Mouse (Mus musculus) induced T-regulatory cell, adult 2 months (primary cell): Measurements from ENCODE around the gene Naa35.
A peak's percentile ranks its signal among the peaks of the same experiment; 100 is the strongest.

Experiments used
- DNase-seq: peaks from one replicate; pipeline ENCODE4 v3.0.0-alpha.2; 2012; ENCODE audit warnings: low read depth

Naa35 gene

GRCm38 (mm10) chr13:59639368-59640177 is 54.5 kb downstream of the Naa35 start:
- no peak for DNase-seq

GRCm38 (mm10) chr13:59640178-59640440 is 55.0 kb downstream of the Naa35 start:
- no peak for DNase-seq

GRCm38 (mm10) chr13:59642818-59643217 is 57.8 kb downstream of the Naa35 start:
- no peak for DNase-seq

- DNase-seq: no peak
Measured at GRCm38 (mm10) chr13:59645491-59645890, 60.4 kb downstream of the Naa35 start.

GRCm38 (mm10) chr13:59646674-59647244 is 61.7 kb downstream of the Naa35 start:
- DNase-seq: no peak

GRCm38 (mm10) chr13:59647484-59647883 is 62.4 kb downstream of the Naa35 start:
- DNase-seq: no peak

GRCm38 (mm10) chr13:59648598-59648997 is 63.5 kb downstream of the Naa35 start:
- DNase-seq: no peak

- DNase-seq: no peak
Measured at GRCm38 (mm10) chr13:59649781-59650180, 64.7 kb downstream of the Naa35 start.

- DNase-seq: no peak
Measured at GRCm38 (mm10) chr13:59652651-59653050, 67.6 kb downstream of the Naa35 start.

- no peak for DNase-seq
Measured at GRCm38 (mm10) chr13:59653136-59653535, 68.1 kb downstream of the Naa35 start.

GRCm38 (mm10) chr13:59654465-59654864 is 69.4 kb downstream of the Naa35 start:
- no peak for DNase-seq

GRCm38 (mm10) chr13:59655718-59656315 is 70.8 kb downstream of the Naa35 start:
- no peak for DNase-seq

- DNase-seq: peak; percentile 74
Measured at GRCm38 (mm10) chr13:59656316-59656832, 71.3 kb downstream of the Naa35 start.

- no peak for DNase-seq
Measured at GRCm38 (mm10) chr13:59656975-59657388, 71.9 kb downstream of the Naa35 start.

- DNase-seq: no peak
Measured at GRCm38 (mm10) chr13:59657781-59658180, 72.7 kb downstream of the Naa35 start.

- DNase-seq: no peak
Measured at GRCm38 (mm10) chr13:59660371-59660770, 75.3 kb downstream of the Naa35 start.

- DNase-seq: no peak
Measured at GRCm38 (mm10) chr13:59661387-59661786, 76.3 kb downstream of the Naa35 start.

- DNase-seq: no peak
Measured at GRCm38 (mm10) chr13:59661966-59662365, 76.9 kb downstream of the Naa35 start.

- DNase-seq: no peak
Measured at GRCm38 (mm10) chr13:59663939-59664712, 79.1 kb downstream of the Naa35 start.

GRCm38 (mm10) chr13:59667763-59668162 is 82.7 kb downstream of the Naa35 start:
- DNase-seq: no peak

GRCm38 (mm10) chr13:59668501-59669093 is 83.5 kb downstream of the Naa35 start:
- DNase-seq: peak; percentile 69

- no peak for DNase-seq
Measured at GRCm38 (mm10) chr13:59669946-59670345, 84.9 kb downstream of the Naa35 start.
